Mouse (Mus musculus) thymus, postnatal 36 days (tissue): ENCODE data around the gene Spats2.
"Not testable (repeated sequence)": the region's sequence is repeated elsewhere in the genome, so short reads cannot be mapped to it uniquely, and the experiment has no call there.

Experiments
- DNase-seq, 2 experiments: peaks; one replicate each; pipeline ENCODE4 v3.0.0; 2022; ENCODE audit warnings: mixed read lengths in 2 of 2

The Spats2 gene

DNA sequence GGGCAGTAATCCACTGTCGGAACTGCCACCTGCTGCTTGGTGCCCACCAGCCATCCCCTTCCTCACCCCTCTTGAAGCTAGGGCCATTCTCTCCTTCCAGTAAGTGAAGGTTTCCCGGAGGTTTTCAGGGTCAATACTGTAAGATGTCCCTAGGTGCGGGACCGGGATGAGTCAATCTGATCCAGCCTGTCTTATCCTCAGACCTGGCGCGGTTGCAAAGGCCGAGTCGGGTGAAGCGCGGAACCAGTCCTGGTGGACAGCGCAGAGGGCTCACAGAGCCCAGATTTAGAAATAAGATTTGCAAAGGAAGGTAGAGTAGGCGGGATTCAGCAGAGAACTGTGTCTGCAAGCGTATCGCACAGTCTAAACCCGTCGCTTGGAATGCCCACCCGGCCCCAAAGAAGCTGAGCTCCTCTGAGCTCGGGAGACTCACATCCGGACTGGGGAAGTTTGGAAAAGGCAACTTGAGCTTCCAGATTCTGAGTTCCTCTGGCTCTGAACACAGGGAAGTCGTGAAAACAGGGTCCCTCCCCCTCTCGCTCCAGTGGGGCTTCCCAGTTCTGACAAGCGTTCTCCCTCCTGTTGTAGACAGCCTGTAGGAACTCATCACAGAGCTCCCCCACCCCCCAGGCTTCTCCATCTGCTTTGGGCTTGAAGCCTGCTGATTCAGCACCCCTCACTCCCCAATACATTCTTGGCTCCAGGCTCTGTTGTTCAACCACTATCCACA lies 99.5 kb downstream of the Spats2 start:
- DNase-seq: no peak

DNA sequence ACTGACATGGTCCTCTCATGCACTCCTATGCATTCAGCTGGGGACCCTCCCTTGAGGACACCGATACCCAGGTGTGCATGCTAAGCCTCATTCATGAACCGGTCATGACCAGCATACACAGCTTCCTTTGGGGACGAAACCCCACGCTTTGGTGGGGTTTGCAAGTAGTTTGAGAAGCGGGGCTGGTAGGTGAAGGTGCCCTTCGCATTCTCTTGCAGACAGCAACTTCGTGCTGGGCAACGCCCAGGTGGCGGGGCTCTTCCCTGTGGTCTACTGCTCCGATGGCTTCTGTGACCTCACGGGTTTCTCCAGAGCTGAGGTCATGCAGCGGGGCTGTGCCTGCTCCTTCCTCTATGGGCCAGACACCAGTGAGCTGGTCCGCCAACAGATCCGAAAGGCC lies 100.4 kb downstream of the Spats2 start:
- peak in 1 of 2 experiments; percentile 7 for DNase-seq

DNA sequence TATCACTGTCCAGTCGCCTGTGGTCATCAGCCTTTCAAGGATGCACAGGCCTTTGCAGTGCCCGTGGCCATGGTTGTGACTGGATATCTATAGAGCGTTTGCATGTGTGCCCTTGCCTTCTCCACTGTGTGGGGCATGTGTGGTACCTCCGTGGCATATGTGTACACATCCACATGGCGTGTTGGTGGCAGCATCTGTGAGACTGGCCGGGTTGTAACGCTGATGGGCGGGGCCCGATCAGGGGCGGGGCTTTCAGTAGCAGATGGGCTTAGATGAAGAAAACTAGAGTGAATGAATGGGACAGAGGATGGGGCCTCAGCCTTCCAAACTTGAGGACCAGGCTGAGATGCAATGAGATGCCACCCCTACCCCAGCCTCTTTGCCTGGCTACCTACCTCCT lies 106.3 kb downstream of the Spats2 start:
- DNase-seq: no peak

DNA sequence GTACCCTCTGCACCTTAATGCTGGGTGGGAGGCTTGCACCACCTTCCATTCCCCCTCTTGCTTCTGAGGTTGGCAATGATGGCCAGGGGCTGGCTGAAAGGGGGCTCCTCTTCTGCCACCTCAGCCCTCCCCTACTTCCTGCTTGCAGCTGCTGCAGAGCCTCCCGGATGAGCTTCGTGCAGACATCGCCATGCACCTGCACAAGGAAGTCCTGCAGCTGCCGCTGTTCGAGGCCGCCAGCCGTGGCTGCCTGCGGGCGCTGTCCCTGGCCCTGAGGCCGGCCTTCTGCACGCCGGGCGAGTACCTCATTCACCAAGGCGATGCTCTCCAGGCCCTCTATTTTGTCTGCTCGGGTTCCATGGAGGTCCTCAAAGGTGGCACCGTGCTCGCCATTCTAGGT lies 108.0 kb downstream of the Spats2 start:
- DNase-seq: peak; percentile 81 to 90

DNA sequence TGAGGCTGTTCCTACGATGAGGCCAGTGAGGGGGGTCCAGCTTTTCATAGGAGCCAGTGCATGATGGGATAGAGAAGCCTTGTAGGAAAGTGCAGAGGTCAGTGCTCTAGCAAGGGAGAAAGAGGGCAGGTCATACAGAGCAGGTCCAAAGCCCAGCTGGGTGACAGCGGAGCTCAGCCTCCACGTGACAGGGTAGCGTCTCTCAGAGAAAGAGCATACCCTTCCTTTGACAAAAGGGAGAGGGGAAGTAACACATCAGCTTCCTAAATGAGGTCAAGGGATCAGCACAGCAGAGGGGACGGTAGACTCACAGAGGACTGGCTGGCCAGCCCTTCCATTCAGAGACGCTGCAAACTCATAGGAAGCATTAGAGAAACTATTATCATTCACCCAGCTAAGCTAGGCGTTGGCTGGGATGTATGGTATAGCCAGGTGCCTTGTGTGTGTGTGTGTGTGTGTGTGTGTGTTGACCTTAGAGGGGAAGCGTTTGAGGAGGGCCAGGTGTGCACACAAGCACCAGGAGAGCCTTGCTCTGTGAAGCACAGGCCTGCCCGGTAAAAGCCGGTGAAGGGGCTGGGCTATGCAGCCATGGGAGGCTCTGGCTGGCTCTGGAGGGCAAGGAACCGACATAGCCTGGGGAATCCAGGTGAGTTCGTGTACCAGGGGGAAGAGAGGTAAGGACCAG lies 108.8 kb downstream of the Spats2 start:
- peak; percentile 62 to 69 for DNase-seq

DNA sequence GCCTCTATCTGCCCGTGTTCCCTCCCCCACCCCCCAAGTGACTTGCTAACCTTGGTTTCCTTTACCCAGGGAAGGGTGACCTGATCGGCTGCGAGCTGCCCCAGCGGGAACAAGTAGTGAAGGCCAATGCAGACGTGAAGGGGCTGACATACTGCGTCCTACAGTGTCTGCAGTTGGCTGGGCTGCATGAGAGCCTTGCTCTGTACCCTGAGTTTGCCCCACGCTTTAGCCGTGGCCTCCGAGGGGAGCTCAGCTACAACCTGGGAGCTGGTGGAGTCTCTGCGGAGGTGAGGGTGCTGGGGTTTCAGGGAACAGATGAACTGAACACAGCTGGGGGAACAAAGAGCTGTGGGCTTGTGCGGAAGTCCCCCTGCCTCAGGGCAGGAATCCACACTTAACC lies 112.3 kb downstream of the Spats2 start:
- peak; percentile 63 to 73 for DNase-seq

DNA sequence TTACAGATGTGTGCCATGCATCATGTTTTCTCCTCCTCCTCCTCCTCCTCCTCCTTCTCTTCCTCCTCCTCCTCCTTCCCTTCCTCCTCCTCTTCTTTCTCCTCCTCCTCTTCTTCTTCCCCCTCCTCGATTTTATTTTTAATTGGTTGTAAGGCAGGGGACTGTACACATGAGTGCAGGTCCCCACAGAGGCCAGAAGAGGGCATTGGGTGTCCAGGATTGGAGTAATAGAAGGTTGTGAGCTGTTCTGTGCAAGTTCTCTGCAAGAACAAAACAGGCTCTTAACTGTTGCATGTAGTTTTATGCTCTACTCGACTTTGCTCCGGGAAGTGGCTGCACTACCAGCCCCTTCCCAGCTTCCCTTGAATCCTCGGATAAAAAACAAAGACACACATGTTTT lies 114.4 kb downstream of the Spats2 start:
- DNase-seq: no peak

DNA sequence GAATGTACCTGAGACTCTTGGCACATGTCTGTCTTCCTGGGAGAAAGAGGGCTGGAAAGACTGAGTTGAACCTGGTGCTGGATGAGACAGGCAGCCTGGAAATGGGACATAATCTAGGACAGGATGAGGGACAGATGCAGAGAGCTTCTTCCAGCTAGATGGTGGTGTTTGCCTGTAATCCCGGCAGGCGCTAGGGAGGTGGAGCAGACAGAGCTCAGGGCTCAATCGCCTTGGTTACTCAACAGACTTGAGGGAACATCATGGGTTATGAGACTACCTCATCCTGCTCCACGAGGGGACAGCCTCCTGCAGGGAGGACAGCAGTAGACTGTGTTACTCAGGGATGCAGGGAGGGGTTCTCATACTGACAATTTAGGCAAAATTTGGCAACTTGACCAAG lies 115.5 kb downstream of the Spats2 start:
- DNase-seq: no peak

DNA sequence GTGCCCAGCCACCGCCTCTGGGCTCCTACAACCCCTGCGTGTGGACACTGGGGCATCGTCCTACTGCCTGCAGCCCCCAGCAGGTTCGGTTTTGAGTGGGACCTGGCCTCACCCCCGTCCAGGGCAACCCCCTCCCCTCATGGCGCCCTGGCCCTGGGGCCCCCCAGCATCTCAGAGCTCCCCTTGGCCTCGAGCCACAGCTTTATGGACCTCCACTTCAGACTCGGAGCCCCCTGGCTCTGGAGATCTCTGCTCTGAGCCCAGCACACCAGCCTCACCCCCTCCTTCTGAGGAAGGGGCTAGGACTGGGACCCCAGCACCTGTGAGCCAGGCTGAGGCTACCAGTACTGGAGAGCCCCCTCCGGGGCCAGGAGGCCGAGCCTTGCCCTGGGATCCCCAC lies 116.3 kb downstream of the Spats2 start:
- no peak for DNase-seq

DNA sequence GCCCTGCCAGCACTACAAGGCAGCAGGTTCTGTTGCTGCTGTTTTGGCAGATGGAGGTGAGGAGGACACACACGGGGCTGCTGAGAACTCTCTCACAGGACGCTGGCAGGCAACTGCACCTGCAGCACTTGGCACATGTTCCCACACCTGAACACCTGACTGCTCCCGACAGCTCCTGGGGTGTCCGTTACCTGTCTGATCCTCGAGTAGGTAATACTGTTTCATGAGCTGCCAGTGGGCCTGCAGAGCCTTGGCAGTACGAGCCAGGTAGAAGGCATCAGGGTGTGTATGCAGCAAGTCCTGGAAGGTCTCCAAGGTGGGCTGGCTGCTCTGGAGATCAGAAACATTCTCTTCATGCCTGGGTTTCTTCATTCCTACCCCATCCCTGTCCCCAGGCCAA lies 121.0 kb downstream of the Spats2 start:
- not testable (repeated sequence) for DNase-seq

DNA sequence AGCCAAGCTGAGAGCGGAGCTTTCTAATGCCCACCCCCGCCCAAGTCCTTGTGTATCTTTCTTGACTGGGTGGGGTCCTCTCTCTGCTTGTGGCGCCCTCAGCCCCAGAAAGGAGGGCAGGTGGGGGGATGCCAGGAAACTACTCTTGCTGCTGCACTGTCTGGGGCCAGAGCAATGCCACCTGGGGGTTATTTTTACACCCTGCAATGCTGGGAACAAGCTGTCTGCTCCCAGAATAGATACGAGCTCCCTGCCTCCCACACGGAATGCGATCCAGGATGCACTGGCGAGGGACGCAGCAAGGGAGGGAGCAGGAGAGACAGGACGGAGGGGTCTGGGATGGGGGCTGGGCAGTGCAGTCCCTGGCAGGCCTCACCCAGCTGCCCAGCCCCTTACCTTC lies 123.3 kb downstream of the Spats2 start:
- no peak for DNase-seq

DNA sequence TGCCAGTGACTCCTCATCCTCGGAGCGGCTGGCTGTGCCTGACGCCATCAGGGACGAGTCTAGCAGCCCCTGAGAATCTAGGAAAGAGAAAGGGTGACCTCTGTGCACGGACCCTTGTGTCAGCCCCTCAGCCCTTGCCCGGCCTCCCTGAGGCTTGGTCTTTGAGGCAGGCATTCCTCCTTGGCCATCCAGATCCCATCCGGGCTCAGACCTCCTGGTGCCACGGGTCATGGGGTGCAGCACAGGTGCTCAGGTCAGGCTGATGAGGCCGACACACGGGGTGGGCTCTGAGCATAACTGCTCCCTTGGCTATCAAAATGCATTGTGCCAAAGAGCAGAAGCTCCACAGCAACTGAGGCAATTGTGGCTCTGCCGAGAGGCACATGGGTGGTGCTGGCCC lies 124.2 kb downstream of the Spats2 start:
- no peak for DNase-seq

DNA sequence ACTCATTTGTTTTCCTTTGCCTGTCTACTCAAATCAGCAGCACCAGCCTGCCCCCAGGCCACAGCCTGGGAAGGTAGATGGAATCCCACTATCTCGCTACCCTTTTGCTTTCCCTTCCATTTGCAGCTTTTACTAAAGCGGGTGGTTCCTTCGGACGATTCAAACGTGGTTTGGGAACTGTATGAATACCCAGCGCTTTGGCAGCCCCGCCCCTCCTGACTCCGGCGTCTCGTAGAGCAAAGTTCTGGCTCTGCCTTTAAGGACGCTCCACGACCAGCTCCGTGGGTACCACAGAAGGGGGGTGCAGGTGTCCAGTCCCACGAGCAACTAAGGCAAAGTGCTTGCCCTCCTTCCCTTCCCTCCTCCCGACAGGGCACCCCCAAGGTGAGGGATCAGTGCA lies 125.4 kb downstream of the Spats2 start:
- peak in 1 of 2 experiments; percentile 29 for DNase-seq

DNA sequence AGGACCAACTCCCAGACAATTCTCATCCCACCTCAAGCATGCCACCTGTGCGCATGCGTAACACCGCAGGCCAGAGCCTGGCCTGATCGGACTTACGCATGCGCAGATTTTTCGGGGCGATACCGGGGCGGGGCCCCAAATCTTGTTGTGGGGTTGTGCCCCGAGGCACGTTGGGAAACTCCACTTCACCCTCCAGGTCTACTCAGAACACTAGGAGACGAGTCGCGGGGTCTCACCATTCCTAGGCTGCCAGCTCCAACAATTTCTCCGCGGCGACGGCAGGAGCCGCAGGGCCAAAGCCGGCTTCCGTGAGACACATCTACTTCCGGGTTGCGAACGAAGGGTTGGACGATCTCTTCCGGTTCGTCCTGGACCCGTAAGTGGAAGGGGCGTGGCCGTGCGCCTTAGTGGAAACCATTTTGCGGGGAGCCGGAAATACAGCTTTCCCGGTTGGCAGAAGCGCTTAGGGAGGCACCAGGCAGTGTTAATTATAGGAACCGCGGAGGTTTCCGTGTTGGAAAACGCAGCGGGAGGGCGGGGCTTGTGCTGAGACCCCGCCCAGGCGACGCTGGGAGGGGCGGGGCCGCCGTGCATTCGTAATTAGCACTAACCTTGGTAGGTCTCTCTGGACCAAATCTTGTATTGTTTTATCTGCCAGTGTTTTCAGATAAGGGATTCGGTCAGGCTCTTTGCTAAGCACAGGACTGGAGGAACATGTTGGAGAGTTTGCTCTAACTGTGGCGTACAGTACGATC lies 126.1 kb downstream of the Spats2 start, which contains the start of gene Mcrs1:
TSS of gene Mcrs1 (minus strand) at position 336 of the 755 bp plus-strand sequence.
- DNase-seq: peak; percentile 95 to 96

DNA sequence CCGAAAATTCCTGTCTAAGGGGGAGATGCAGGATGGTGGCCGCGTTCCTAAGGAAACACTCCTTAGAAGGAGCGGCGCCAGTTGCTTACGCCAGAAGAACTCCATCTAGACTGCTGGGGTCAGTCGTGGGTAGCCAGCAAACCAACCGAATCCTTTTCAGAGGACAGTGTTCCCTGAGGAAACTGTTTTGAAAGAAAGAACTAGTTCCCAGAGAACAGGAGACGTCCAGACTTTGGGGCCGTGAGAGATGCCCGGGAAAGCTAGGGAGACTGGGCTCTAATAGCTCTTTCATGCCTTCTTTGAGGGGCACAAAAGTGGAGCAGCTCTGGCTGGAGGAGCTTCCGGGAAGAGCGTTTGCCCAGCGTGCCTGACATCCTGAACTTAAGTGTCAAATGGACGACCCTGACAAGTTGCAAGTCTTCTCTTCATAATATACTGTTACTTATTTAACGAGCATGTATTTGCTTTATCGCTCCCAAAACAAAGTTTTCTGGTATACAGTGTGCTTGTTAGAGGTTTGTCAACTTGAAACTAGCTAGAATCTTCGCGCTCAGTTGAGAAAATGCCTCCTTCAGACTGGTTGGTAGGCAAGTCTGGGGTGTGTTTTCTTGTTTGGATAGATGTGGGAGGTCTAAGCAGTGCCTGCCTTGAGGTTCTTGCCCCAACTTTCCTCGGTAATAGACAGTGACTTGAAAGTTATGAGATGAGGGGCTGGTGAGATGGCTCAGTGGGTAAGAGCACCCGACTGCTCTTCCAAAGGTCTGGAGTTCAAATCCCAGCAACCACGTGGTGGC lies 126.9 kb downstream of the Spats2 start:
- DNase-seq: no peak

DNA sequence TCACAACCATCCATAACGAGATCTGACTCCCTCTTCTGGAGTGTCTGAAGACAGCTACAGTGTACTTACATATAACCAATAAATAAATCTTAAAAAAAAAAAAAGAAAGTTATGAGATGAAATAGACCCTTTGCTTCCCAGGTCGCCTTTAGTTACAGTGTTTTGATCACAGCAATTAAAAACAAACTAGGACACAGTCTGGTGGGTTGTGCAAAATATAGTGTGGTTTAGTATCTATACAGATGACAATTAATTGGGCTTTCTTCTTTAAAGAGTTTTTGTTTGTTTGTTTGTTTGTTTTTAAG lies 127.4 kb downstream of the Spats2 start:
- DNase-seq: not testable (repeated sequence)

DNA sequence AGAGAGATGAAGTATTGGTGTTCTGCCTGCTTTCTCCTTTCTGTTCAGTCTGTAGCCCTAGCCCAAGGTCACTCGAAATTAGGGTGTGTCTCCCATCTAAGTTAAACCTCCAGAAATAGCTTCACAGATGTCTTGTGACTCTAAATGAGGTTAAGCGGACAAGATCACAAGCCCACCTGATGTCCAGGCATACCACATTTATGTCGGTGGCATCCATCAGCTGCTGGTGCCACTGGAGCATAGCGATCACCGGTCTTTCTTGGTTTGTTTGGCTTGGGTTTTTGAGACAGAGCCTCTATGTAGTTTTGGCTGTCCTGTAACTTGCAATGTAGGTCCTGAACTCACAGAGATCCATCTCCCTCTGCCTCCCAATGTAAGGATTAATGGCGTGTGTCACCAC lies 128.1 kb downstream of the Spats2 start:
- no peak for DNase-seq

DNA sequence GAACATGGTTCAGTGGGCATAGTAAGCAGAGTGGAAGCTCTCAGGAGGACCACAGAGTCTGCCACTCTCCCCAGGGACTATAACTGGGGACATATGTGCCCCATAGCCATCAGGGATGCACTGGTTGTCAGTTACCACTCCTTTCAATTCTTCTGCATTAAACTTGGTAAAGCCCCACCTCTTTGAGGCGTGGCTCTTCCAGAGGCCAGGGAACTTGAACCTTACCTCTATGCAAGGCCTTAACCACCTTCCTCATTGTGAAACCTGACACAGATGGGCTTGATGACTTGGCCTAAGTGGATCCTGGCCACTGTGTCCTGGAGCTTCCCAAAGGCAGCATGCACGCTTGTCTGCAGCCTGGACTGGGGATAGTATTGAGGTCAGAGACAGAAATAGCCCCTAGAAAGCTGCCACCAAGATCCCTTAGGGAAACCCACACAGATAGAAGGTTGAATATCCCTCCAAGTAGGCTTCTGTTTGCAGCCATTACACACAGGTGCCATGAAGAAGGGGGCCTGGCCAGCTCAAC lies 128.8 kb downstream of the Spats2 start:
- DNase-seq: no peak

DNA sequence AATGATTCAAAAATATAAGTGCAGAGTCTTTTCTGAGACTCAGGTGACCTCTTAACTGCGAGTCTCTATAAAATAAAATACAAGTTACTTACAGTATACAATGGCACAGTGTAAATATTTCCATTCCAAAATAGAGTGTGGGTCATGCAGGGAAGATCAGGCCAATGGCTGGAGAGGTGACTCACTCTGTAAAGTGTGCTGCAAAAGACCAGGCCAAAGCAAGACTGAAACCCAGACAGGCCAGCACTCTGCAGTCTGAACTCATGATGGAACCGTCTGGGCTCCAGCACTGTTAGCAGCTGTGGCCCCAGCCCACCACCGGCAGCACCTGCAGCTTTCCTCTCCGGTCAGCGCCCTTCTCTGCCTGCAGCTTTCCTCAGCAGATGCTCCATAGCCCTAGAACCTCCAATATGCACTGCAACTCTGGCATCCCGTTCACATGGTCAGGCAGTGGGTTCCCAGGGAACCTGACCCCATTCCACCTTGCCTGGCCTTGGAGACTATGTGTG lies 129.6 kb downstream of the Spats2 start:
- no peak for DNase-seq

DNA sequence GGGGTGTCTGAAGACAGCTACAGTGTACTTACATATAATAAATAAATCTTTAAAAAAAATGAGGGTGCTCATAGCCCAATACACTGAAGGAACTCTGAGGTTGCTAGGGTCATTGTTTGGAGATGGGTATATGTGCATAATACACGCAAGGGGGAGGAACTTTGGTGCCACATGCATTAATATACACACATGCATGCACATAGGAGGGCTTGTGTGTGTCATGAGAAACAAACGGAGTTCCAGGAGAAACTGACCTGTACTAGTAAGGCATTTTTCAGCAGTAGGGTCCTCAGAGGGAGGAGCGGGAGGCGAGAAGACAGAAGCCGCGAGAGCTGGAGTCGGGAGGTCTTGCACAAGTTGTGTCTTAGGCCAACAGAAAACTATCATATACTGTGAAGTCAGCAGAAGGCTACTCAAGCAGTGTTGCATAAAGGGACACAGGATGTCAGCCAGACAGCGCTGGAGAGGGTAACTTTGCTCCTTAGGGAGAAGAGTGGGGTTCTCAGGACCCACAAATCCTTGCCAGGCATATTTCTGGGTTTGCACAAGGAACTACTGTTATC lies 133.5 kb downstream of the Spats2 start:
- no peak for DNase-seq

DNA sequence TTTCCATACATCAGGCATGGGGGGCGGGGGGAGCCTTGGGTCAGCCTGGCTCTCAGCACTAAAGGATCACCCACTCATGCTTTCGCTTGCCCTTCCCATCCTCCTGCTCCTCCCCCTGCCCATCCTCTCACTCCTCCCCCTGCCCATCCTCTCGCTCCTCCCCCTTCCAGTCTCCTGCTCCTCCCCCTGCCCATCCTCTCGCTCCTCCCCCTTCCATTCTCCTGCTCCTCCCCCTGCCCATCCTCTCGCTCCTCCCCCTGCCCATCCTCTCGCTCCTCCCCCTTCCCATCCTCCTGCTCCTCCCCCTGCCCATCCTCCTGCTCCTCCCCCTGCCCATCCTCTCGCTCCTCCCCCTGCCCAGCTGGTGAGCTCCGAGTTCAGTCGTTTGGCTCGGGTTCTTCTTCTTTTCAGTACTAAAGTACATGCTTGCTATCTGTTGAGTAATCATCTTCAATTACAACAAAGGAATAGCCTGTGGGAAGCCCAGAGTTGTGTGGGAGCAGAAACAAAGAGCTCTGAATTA lies 134.1 kb downstream of the Spats2 start:
- DNase-seq: peak; percentile 45 to 56

DNA sequence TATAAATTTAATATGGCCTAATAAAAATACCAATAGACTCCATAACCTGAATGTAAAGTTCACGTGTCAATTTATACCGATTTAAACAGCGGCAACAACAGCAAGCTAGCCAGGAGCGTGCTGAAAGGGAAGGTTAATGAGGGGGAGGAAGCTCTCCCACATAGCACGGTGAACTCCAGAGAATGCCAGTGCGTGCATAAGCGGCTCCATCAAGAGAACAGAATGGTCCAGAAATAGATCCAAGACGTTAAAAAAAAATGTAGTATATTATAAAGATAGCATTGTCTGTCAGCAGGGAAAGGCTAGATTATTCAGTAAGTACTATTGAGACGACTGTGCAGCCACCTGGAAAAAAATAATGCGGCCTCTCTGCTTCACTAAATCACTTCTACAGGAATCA lies 137.0 kb downstream of the Spats2 start:
- no peak for DNase-seq
